Mouse (Mus musculus) hindbrain, embryonic 14.5 days (tissue): ENCODE measurements at regions not wholly inside any gene's neighbourhood (a gene's known extent, or its start where the extent isn't known, plus 50 kb on each side); places are given as distances from the start of the nearest gene placed in this dataset.

Source experiments
- ATAC-seq: fragments of 200-750 bp; cut with Nextera tagmentation; 2 replicates; pipeline ENCODE4 v1.8.0; 2017; ENCODE audit warnings: moderate number of reproducible peaks, mild to moderate bottlenecking, moderate TSS enrichment, moderate library complexity; ENCODE audit not compliant: low FRiP score
- DNase-seq: peaks from one replicate; pipeline ENCODE4 v3.0.0-alpha.2; 2015; ENCODE audit warnings: low spot score
- H3K27ac ChIP-seq: fragments of 300-500 bp; sonication (generic); 2 replicates; pipeline ENCODE4 v1.5.1; 2014; ENCODE audit warnings: mild to moderate bottlenecking, moderate library complexity
- H3K27me3 ChIP-seq: fragments of 300-500 bp; sonication (generic); 2 replicates; pipeline ENCODE4 v1.6.1; 2014; ENCODE audit warnings: mild to moderate bottlenecking, low read length, mixed read lengths; ENCODE audit not compliant: control insufficient read depth, insufficient read depth
- H3K36me3 ChIP-seq: fragments of 300-500 bp; sonication (generic); replicated peaks from 2 replicates; pipeline ENCODE4 v1.6.1; 2014; ENCODE audit not compliant: control insufficient read depth, insufficient read depth
- H3K4me1 ChIP-seq: fragments of 300-500 bp; sonication (generic); replicated peaks from 2 replicates; pipeline ENCODE4 v1.6.1; 2014; ENCODE audit warnings: antibody characterized with exemption, low read length, mixed read lengths; ENCODE audit not compliant: control insufficient read depth, insufficient read depth
- H3K4me2 ChIP-seq: fragments of 300-500 bp; sonication (generic); replicated peaks from 2 replicates; pipeline ENCODE4 v1.6.1; 2014; ENCODE audit warnings: mild to moderate bottlenecking, moderate library complexity
- H3K4me3 ChIP-seq: fragments of 300-500 bp; sonication (generic); replicated peaks from 2 replicates; pipeline ENCODE4 v1.5.1; 2014; ENCODE audit warnings: mild to moderate bottlenecking, low read length
- H3K9ac ChIP-seq: fragments of 300-500 bp; sonication (generic); 2 replicates; pipeline ENCODE4 v1.6.1; 2014
- H3K9me3 ChIP-seq: fragments of 300-500 bp; sonication (generic); 2 replicates; pipeline ENCODE4 v1.6.1; 2016; ENCODE audit warnings: low read length; ENCODE audit not compliant: control insufficient read depth
- WGBS: fragments of 180-500 bp; shearing (Covaris S2); extraction: QIAGEN DNeasy Blood & Tissue Kit; methylation state at CpG from one replicate; pipeline ENCODE4 v1.1.7; 2014; 5-methylcytosine and 5-hydroxymethylcytosine counted together

- no peaks in the 10 kb centered on the region for H3K27me3 ChIP-seq
- no peaks in the 10 kb centered on the region for H3K9me3 ChIP-seq
- H3K27ac ChIP-seq, result no peak overlapping the region
- no peak for ATAC-seq
- no peak overlapping the region for H3K4me3 ChIP-seq
- 43% methylated on average over 5 of the region's 5 CpGs for WGBS
- no peaks in the 10 kb centered on the region for H3K36me3 ChIP-seq
- DNase-seq, result peak; percentile 56
- H3K4me1 ChIP-seq, result no peaks in the 10 kb centered on the region
- no peak overlapping the region for H3K9ac ChIP-seq
- H3K4me2 ChIP-seq, result no peak overlapping the region
Measured at GRCm38 (mm10) chr15:14418532-14418931, 1245.1 kb upstream of the Cdh6 start.

GRCm38 (mm10) chr15:14385347-14385746, 1211.9 kb upstream of the Cdh6 start:
- ATAC-seq (no peak), DNase-seq (no peak)
- H3K27me3 ChIP-seq, result no peaks in the 10 kb centered on the region
- H3K9ac ChIP-seq, result no peak overlapping the region
- H3K27ac ChIP-seq, result no peak overlapping the region
- 65% methylated on average over 1 of the region's 1 CpGs for WGBS
- no peak overlapping the region for H3K4me2 ChIP-seq
- no peak overlapping the region for H3K4me3 ChIP-seq
- H3K36me3 ChIP-seq, result no peaks in the 10 kb centered on the region
- no peaks in the 10 kb centered on the region for H3K9me3 ChIP-seq
- H3K4me1 ChIP-seq, result no peaks in the 10 kb centered on the region

- no peaks in the 10 kb centered on the region for H3K4me1 ChIP-seq
- DNase-seq (no peak), ATAC-seq (no peak)
- no peak overlapping the region for H3K27ac ChIP-seq
- H3K4me3 ChIP-seq, result no peak overlapping the region
- no peaks in the 10 kb centered on the region for H3K36me3 ChIP-seq
- no peak overlapping the region for H3K4me2 ChIP-seq
- no peaks in the 10 kb centered on the region for H3K27me3 ChIP-seq
- no peaks in the 10 kb centered on the region for H3K9me3 ChIP-seq
- H3K9ac ChIP-seq, result no peak overlapping the region
Measured at GRCm38 (mm10) chr15:14378340-14378739, 1204.9 kb upstream of the Cdh6 start.
